Mouse (Mus musculus) kidney, postnatal 0 days (tissue): ENCODE data around the gene Angpt4. TPM values are rescaled to one million over a fixed set of nuclear protein-coding genes. Genes with fewer than 3 reads are reported as not detected.

ENCODE experiments used
- ATAC-seq: fragments of 200-750 bp; cut with Nextera tagmentation; replicated peaks from 2 replicates; pipeline ENCODE4 v1.8.0; 2017; ENCODE audit warnings: low read depth, moderate number of reproducible peaks, moderate TSS enrichment, moderate library complexity; ENCODE audit not compliant: low FRiP score
- DNase-seq: peaks from one replicate; pipeline ENCODE4 v3.0.0-alpha.2; 2016; ENCODE audit warnings: low spot score
- H3K27ac ChIP-seq: fragments of 300-500 bp; sonication (generic); 2 replicates; pipeline ENCODE4 v1.5.1; 2014; ENCODE audit warnings: mild to moderate bottlenecking
- H3K27me3 ChIP-seq: fragments of 300-500 bp; sonication (generic); 2 replicates; pipeline ENCODE4 v1.6.1; 2014; ENCODE audit warnings: low read length, mixed read lengths; ENCODE audit not compliant: insufficient read depth
- H3K36me3 ChIP-seq: fragments of 300-500 bp; sonication (generic); 2 replicates; pipeline ENCODE4 v1.6.1; 2014; ENCODE audit warnings: low read length, mixed read lengths; ENCODE audit not compliant: insufficient read depth
- H3K4me1 ChIP-seq: fragments of 300-500 bp; sonication (generic); replicated peaks from 2 replicates; pipeline ENCODE4 v1.6.1; 2014; ENCODE audit warnings: antibody characterized with exemption, low read length, mixed read lengths; ENCODE audit not compliant: insufficient read depth
- H3K4me2 ChIP-seq: fragments of 300-500 bp; sonication (generic); 2 replicates; pipeline ENCODE4 v1.6.1; 2014; ENCODE audit warnings: mild to moderate bottlenecking, low read length, moderate library complexity, mixed read lengths
- H3K4me3 ChIP-seq: fragments of 300-500 bp; sonication (generic); replicated peaks from 2 replicates; pipeline ENCODE4 v1.5.1; 2014; ENCODE audit warnings: low read depth, low read length
- H3K9ac ChIP-seq: fragments of 300-500 bp; sonication (generic); 2 replicates; pipeline ENCODE4 v1.6.1; 2014; ENCODE audit warnings: low read depth, low read length
- H3K9me3 ChIP-seq: fragments of 300-500 bp; sonication (generic); replicated peaks from 2 replicates; pipeline ENCODE4 v1.6.1; 2016; ENCODE audit warnings: low read length, inconsistent platforms, mixed read lengths
- CTCF ChIP-seq: IDR thresholded peaks from 2 replicates; pipeline ENCODE4 v1.5.1; 2016; ENCODE audit warnings: antibody characterized with exemption, low read depth, mild to moderate bottlenecking, moderate library complexity
- WGBS: fragments of 180-500 bp; shearing (Covaris S2); extraction: QIAGEN DNeasy Blood & Tissue Kit; methylation state at CpG from one replicate; pipeline ENCODE4 v1.1.7; 2014; 5-methylcytosine and 5-hydroxymethylcytosine counted together
- polyA plus RNA-seq: library from polyadenylated mRNA; unstranded; fragments of >200 nt; fragmentation: Nextera tagmentation; extraction: Ambion mirVana; gene quantifications from 2 replicates; pipeline ENCODE4 v1.2.1, GENCODE M21; 2015

The Angpt4 gene
- polyA plus RNA-seq, 1 experiment from 2014 or later: 2.7 TPM

- TF ChIP-seq CTCF: peak; percentile 97
- peak; percentile 84 for ATAC-seq
- Histone ChIP-seq H3K9ac (no peak overlapping the region), H3K27me3 (no peaks in the 10 kb centered on the region), H3K9me3 (no peaks in the 10 kb centered on the region), H3K4me1 (no peaks in the 10 kb centered on the region), H3K27ac (no peak overlapping the region), H3K4me3 (no peak overlapping the region), H3K4me2 (no peak overlapping the region), H3K36me3 (no peaks in the 10 kb centered on the region)
- peak; percentile 86 for DNase-seq
- WGBS: 13% methylated on average over 8 of the region's 8 CpGs
These were observed 35.0 kb upstream of the Angpt4 start for GRCm38 (mm10) chr2:151876012-151876485.

- H3K27me3 ChIP-seq: no peaks in the 10 kb centered on the region
- H3K36me3 ChIP-seq: no peaks in the 10 kb centered on the region
- ATAC-seq (no peak), DNase-seq (no peak)
- H3K4me1 ChIP-seq: no peaks in the 10 kb centered on the region
- H3K27ac ChIP-seq: no peak overlapping the region
- WGBS: 79% methylated on average over 3 of the region's 3 CpGs
- H3K4me2 ChIP-seq: no peak overlapping the region
- no peak for TF ChIP-seq CTCF
- no peak overlapping the region for H3K4me3 ChIP-seq
- H3K9me3 ChIP-seq: no peaks in the 10 kb centered on the region
- H3K9ac ChIP-seq: no peak overlapping the region
These were observed 32.4 kb upstream of the Angpt4 start for GRCm38 (mm10) chr2:151878645-151879044.

GRCm38 (mm10) chr2:151879760-151880159, 31.2 kb upstream of the Angpt4 start:
- Histone ChIP-seq H3K4me2 (no peak overlapping the region), H3K4me3 (no peak overlapping the region), H3K27me3 (no peaks in the 10 kb centered on the region), H3K4me1 (no peaks in the 10 kb centered on the region), H3K27ac (no peak overlapping the region), H3K9me3 (no peaks in the 10 kb centered on the region), H3K9ac (no peak overlapping the region), H3K36me3 (no peaks in the 10 kb centered on the region)
- peak; percentile 53 for TF ChIP-seq CTCF
- peak; percentile 44 for DNase-seq
- ATAC-seq: peak; percentile 51; the same call in 1 of the 2 replicates
- WGBS: 47% methylated on average over 2 of the region's 2 CpGs

- no peak for ATAC-seq
- Histone ChIP-seq H3K9ac (no peak overlapping the region), H3K4me3 (no peak overlapping the region), H3K4me2 (no peak overlapping the region), H3K4me1 (peaks cover 4% of the 10 kb centered on the region; the same call in 1 of the 2 replicates), H3K27ac (no peak overlapping the region), H3K36me3 (no peaks in the 10 kb centered on the region), H3K27me3 (0 out of 2 replicates have a peak, but pooled peaks cover 3% of the 10 kb centered on the region), H3K9me3 (no peaks in the 10 kb centered on the region)
- no peak for TF ChIP-seq CTCF
- WGBS: 52% methylated on average over 6 of the region's 6 CpGs
- DNase-seq: no peak
These were observed 20.0 kb upstream of the Angpt4 start for GRCm38 (mm10) chr2:151891031-151891430.

GRCm38 (mm10) chr2:151893122-151893774, 17.8 kb upstream of the Angpt4 start:
- DNase-seq (peak; percentile 28), ATAC-seq (no peak)
- H3K27me3 ChIP-seq: 0 out of 2 replicates have a peak, but pooled peaks cover 3% of the 10 kb centered on the region
- H3K4me2 ChIP-seq: no peak overlapping the region
- H3K27ac ChIP-seq: no peak overlapping the region
- TF ChIP-seq CTCF: no peak
- 37% methylated on average over 15 of the region's 15 CpGs for WGBS
- peaks cover 4% of the 10 kb centered on the region; the same call in 1 of the 2 replicates for H3K4me1 ChIP-seq
- no peak overlapping the region for H3K9ac ChIP-seq
- H3K36me3 ChIP-seq: no peaks in the 10 kb centered on the region
- no peak overlapping the region for H3K4me3 ChIP-seq
- no peaks in the 10 kb centered on the region for H3K9me3 ChIP-seq

GRCm38 (mm10) chr2:151894209-151894980, 16.6 kb upstream of the Angpt4 start:
- no peak for TF ChIP-seq CTCF
- H3K4me3 ChIP-seq: no peak overlapping the region
- H3K27me3 ChIP-seq: no peaks in the 10 kb centered on the region
- H3K4me2 ChIP-seq: no peak overlapping the region
- H3K4me1 ChIP-seq: peaks cover 4% of the 10 kb centered on the region; the same call in 1 of the 2 replicates
- no peaks in the 10 kb centered on the region for H3K36me3 ChIP-seq
- no peak overlapping the region for H3K9ac ChIP-seq
- H3K9me3 ChIP-seq: no peaks in the 10 kb centered on the region
- peak; percentile 61; the same call in 1 of the 2 replicates for ATAC-seq
- WGBS: 38% methylated on average over 8 of the region's 8 CpGs
- DNase-seq: no peak
- peak overlapping the region; percentile 50; the same call in 1 of the 2 replicates for H3K27ac ChIP-seq
